Mouse (Mus musculus) heart, embryonic 12.5 days (tissue): ENCODE data around the gene Adgrl1. TPM values are rescaled to one million over a fixed set of nuclear protein-coding genes. Genes with fewer than 3 reads are reported as not detected.

ENCODE experiments used
- ATAC-seq: fragments of 200-750 bp; cut with Nextera tagmentation; 2 replicates; pipeline ENCODE4 v1.8.0; 2017; ENCODE audit warnings: moderate TSS enrichment, moderate library complexity; ENCODE audit not compliant: insufficient number of reproducible peaks, low FRiP score
- H3K27ac ChIP-seq: fragments of 300-500 bp; sonication (generic); 2 replicates; pipeline ENCODE4 v1.5.1; 2016; ENCODE audit warnings: mild to moderate bottlenecking, moderate library complexity; ENCODE audit not compliant: poor library complexity, severe bottlenecking
- H3K27me3 ChIP-seq: fragments of 300-500 bp; sonication (generic); replicated peaks from 2 replicates; pipeline ENCODE4 v1.6.1; 2016; ENCODE audit warnings: mild to moderate bottlenecking, moderate library complexity
- H3K36me3 ChIP-seq: fragments of 300-500 bp; sonication (generic); 2 replicates; pipeline ENCODE4 v1.6.1; 2016; ENCODE audit warnings: mild to moderate bottlenecking, moderate library complexity
- H3K4me1 ChIP-seq: fragments of 300-500 bp; sonication (generic); replicated peaks from 2 replicates; pipeline ENCODE4 v1.6.1; 2016; ENCODE audit warnings: mild to moderate bottlenecking
- H3K4me2 ChIP-seq: fragments of 300-500 bp; sonication (generic); 2 replicates; pipeline ENCODE4 v1.6.1; 2016; ENCODE audit warnings: mild to moderate bottlenecking, moderate library complexity
- H3K4me3 ChIP-seq: fragments of 300-500 bp; sonication (generic); 2 replicates; pipeline ENCODE4 v1.5.1; 2016; ENCODE audit warnings: mild to moderate bottlenecking
- H3K9ac ChIP-seq: fragments of 300-500 bp; sonication (generic); 2 replicates; pipeline ENCODE4 v1.6.1; 2016; ENCODE audit warnings: mild to moderate bottlenecking, moderate library complexity
- H3K9me3 ChIP-seq: fragments of 300-500 bp; sonication (generic); replicated peaks from 2 replicates; pipeline ENCODE4 v1.6.1; 2016; ENCODE audit warnings: mild to moderate bottlenecking, moderate library complexity
- WGBS: fragments of 180-500 bp; shearing (Covaris S2); methylation state at CpG from one replicate; pipeline ENCODE4 v1.1.7; 2016; 5-methylcytosine and 5-hydroxymethylcytosine counted together
- polyA plus RNA-seq: library from polyadenylated mRNA; unstranded; fragments of >200 nt; fragmentation: Nextera tagmentation; extraction: Ambion mirVana; gene quantifications from 2 replicates; pipeline ENCODE4 v1.2.1, GENCODE M21; 2016

The Adgrl1 gene
- polyA plus RNA-seq, result 11.2 and 11.4 TPM in 2 replicates

DNA sequence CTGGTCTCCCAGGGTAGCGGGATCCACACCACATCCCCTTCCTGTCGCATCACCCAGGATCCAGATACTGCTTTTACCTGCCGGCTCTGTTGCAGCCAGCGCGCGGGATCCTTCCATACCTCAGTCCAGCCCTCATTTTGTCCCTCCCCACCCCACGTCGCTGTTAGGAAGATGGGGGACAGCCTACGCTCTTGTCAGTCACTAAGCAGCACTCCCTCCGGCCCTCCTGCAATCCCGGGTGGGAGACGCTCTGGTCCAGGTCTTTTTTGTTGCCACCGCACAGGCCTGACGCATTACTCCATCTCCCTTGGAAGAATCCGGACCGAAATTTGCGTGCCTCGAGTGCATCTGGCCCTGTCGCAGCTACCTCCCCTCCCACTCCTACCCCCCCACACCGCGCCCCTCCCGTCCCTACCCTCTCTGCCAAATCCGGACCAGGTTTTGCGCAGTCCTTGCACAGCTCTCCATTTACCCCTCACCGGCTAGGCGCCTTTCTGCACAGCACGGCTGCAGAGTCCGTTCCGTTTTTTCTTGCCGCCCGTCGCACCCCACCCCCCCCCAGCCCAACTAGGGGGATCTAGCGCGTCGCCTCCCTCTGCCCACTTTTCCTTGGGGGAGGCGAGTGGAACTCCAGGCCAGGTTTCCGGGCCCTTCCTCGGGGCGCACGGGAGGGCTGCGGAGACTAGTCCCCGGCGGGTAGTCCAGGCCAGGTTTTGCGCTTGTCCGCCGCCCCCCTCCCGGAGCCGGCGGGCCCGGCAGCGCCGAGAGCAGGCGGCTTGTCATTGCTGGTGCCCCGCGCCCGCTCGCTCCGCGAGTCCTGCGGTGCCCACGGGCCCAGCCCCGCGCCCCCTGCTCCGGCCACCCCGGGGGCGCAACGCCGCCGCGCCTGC is at the start of gene Adgrl1:
TSS of gene Adgrl1 (plus strand) at position 743 of the 890 bp plus-strand sequence.
- Histone ChIP-seq H3K9me3 (no peaks in the 10 kb centered on the region), H3K27ac (peak within 1 kb of the TSS; percentile 95), H3K36me3 (no peaks in the 10 kb centered on the region), H3K4me3 (peak within 1 kb of the TSS; percentile 87), H3K4me2 (peak within 1 kb of the TSS; percentile 99), H3K4me1 (peaks cover 46% of the 10 kb centered on the region), H3K27me3 (peaks cover 24% of the 10 kb centered on the region), H3K9ac (peak within 1 kb of the TSS; percentile 91)
- 1% methylated on average over 69 of the region's 70 CpGs for WGBS
- peak; percentile 88 for ATAC-seq

DNA sequence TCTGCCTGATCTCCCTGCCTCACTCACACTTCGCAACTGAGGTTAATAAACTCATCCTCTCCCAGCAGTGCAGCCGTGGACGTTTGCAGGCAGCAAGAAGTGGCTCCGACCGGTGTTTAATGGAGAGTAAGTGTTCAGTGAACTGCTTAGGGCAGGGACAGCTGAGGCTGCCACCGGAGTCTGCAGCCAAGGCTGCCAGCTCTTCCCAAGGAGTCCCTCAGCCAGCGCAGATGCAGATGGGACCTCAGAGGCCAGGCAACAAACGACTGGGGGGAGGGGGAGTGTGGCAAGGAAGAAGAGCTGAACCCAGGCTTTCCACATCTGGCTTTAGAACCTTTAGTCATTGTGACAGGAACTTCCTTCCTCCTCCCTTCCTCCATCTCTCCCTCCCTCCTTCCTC is 47.6 kb upstream of the Adgrl1 start:
- Histone ChIP-seq H3K27ac (no peak overlapping the region), H3K9me3 (peaks cover 5% of the 10 kb centered on the region; the same call in 1 of the 2 replicates), H3K4me3 (no peak overlapping the region), H3K4me1 (0 out of 2 replicates have a peak, but pooled peaks cover 5% of the 10 kb centered on the region), H3K36me3 (no peaks in the 10 kb centered on the region), H3K9ac (no peak overlapping the region), H3K27me3 (no peaks in the 10 kb centered on the region), H3K4me2 (no peak overlapping the region; the same call in 1 of the 2 replicates)
- 21% methylated on average over 8 of the region's 8 CpGs for WGBS
- no peak for ATAC-seq

DNA sequence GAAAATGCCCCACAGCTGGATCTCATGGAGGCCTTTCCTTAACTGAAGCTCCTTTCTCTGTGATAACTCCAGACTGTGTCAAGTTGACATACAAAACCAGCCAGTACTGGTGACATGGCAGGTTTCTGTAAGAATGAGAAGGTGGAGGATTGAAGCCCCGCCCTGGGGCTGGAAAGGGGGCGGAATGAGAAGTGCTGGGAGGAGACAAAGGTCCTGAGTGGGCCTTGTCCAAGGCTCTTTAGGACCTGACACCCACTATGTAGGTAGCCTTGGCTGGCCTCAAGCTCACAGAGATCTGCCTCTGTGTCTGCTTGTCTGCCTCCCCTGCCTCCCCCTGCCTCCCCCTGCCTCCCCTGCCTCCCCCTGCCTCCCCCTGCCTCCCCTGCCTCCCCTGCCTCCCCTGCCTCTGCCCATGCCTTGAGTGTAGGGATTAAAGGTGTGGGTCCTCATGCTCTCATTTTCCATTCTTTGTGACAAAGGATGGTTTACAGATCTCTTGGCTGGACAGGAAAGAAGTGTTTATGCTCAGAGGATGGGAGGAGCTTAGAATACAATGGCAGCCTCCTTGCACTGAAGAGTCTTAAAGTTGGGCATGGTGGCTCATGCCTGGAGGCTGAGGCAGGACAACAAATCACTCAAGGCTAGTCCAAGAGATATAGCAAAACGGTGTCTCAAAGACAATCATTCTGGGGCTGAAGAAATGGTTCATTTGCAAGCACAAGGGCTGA is 46.4 kb upstream of the Adgrl1 start:
- Histone ChIP-seq H3K9ac (no peak overlapping the region), H3K4me3 (no peak overlapping the region), H3K36me3 (no peaks in the 10 kb centered on the region), H3K4me2 (no peak overlapping the region), H3K27ac (no peak overlapping the region), H3K9me3 (no peaks in the 10 kb centered on the region), H3K4me1 (0 out of 2 replicates have a peak, but pooled peaks cover 5% of the 10 kb centered on the region), H3K27me3 (no peaks in the 10 kb centered on the region)
- 67% methylated on average over 3 of the region's 3 CpGs for WGBS
- no peak for ATAC-seq

DNA sequence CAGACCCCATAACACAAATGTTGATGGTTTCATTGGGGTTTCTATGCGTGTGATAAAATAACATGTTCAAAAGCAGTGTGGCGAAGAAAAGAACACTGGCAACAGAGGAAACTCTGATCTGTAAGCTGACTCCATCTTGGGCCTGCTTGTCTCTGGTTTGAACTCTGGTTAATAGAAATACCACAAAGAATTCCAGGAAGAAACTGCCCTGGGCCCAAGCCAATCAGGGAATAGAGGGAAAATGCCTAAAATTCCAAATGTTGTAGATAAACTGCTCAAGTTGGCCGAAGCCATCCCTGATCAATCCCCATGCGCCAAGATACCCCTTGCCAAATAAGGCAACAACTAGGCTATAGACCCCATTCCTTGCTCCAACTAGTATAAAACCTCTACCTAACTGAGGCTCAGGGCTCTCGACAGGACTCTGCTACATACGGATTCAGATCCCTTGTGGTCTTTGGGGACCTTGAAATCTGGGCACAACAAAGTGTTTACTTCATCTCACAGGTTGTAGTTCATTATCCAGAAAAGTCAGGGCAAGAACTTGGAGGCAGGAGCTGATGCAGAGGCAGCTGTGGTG is 43.3 kb upstream of the Adgrl1 start:
- ATAC-seq, result no peak
- Histone ChIP-seq H3K4me2 (no peak overlapping the region), H3K27ac (no peak overlapping the region), H3K4me1 (0 out of 2 replicates have a peak, but pooled peaks cover 5% of the 10 kb centered on the region), H3K27me3 (no peaks in the 10 kb centered on the region), H3K9ac (no peak overlapping the region), H3K4me3 (no peak overlapping the region), H3K36me3 (no peaks in the 10 kb centered on the region), H3K9me3 (peaks cover 4% of the 10 kb centered on the region; the same call in 1 of the 2 replicates)
- WGBS, result 65% methylated on average over 6 of the region's 6 CpGs

DNA sequence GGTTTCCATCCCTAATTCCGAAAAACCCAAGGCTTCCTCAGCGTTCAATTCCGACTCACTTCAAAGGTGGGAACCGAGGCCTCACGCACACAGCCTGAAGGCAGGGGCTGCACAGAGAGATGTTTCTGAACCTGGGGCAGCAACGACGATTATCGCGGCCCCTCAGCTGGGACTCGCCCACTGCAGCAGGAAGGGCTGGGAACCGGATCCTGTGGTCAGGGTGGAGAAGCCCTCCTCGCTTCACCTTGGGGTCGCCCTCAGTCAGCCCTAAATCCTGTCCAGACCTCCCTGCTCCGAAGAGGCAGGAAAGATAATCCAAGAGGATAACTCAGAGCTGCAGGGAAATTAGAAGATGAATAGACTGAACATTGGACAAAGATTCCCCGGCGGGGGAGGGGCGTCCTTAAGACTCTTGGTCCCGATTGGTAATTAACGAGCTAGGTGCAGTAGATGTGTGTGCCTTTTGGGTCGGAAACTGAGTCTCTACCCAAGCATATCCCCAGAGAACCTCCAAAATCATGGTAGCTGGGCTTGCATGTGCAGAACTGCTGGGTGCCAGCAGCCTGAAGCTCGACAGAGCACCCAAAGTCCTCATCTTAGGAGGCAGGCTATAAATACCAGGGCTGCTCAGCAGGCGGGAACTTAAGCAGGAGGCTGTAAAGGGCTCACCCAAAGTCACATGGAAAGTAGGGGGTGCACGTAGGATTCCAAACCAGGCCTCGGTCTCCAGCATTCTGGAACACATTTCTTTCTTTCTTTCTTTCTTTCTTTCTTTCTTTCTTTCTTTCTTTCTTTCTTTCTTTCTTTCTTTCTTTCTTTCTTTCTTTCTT is 37.3 kb upstream of the Adgrl1 start:
- Histone ChIP-seq H3K27ac (no peak overlapping the region), H3K36me3 (no peaks in the 10 kb centered on the region), H3K4me3 (peak overlapping the region; percentile 39), H3K9me3 (peaks cover 7% of the 10 kb centered on the region; the same call in 1 of the 2 replicates), H3K4me2 (peak overlapping the region; percentile 71), H3K27me3 (no peaks in the 10 kb centered on the region), H3K9ac (peak overlapping the region; percentile 42), H3K4me1 (no peaks in the 10 kb centered on the region; the same call in 1 of the 2 replicates)
- peak; percentile 29; the same call in 1 of the 2 replicates for ATAC-seq
- WGBS, result 6% methylated on average over 24 of the region's 24 CpGs

DNA sequence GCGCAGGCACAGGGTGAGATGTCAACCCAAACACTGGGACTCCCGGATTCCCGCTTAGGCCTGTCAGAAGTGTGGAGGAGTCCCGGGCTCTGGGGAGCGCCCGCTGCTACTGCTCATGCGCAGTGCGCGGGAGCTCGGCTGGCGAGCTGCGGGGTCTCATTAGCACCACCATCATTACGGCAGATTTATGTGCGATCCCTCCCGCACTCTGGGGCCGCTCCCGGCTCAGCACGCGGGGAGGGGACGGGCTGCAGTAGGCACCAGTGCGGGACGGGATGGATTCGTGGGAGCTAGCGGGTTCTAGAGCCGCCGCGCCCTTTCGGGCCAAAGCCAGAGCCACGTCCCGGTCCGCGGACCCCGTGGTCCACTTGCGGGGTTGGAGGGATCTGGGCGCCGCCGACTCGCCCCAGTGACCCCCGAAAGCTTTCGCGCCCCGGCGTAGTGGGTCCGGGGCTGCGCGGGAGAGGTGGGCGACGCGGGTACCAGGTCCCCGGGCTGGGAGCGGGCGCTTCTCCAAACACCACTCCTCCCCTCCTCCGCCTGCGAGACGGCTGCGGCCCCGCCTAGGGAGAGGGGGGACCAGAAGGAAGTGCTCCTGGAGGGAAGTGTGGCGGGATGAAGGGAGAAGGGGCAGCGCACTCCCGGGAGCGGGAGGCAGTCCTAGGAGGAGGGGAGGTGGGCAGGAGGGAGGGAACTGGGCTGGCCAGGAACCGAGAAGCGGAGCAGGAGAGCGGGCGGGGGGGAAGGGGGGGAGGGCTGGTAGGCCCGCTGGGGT is 24.8 kb upstream of the Adgrl1 start:
- Histone ChIP-seq H3K4me3 (peak overlapping the region; percentile 60), H3K4me2 (peak overlapping the region; percentile 94), H3K27me3 (peaks cover 13% of the 10 kb centered on the region), H3K4me1 (peaks cover 21% of the 10 kb centered on the region), H3K36me3 (no peaks in the 10 kb centered on the region), H3K9ac (peak overlapping the region; percentile 82), H3K27ac (0 out of 2 replicates have a peak overlapping the region, but pooled peaks have one; percentile 8), H3K9me3 (peaks cover 10% of the 10 kb centered on the region; the same call in 1 of the 2 replicates)
- WGBS, result under 1% methylated on average over 55 of the region's 66 CpGs
- peak; percentile 67 for ATAC-seq

DNA sequence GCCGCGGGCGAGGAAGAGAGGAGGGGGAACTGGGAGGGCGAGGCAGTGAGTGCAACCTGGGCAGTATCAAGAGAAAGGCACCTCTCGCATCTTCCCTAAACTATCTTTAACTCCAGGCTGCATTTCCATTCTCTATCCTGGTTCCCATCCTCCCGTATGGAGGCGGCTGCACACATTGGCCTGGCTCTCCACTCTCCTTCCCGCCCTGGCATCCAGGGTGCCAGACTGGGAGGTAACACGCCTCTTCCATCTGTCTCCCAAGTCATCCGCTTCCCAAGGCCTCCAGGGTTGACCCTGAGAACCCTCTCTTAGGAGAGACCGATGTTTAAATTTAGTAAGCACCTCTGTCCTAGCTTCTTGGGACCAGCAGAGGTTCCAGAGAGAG is 24.3 kb upstream of the Adgrl1 start:
- no peak overlapping the region for H3K27ac ChIP-seq
- WGBS, result under 1% methylated on average over 8 of the region's 11 CpGs
- peak; percentile 27 for ATAC-seq

DNA sequence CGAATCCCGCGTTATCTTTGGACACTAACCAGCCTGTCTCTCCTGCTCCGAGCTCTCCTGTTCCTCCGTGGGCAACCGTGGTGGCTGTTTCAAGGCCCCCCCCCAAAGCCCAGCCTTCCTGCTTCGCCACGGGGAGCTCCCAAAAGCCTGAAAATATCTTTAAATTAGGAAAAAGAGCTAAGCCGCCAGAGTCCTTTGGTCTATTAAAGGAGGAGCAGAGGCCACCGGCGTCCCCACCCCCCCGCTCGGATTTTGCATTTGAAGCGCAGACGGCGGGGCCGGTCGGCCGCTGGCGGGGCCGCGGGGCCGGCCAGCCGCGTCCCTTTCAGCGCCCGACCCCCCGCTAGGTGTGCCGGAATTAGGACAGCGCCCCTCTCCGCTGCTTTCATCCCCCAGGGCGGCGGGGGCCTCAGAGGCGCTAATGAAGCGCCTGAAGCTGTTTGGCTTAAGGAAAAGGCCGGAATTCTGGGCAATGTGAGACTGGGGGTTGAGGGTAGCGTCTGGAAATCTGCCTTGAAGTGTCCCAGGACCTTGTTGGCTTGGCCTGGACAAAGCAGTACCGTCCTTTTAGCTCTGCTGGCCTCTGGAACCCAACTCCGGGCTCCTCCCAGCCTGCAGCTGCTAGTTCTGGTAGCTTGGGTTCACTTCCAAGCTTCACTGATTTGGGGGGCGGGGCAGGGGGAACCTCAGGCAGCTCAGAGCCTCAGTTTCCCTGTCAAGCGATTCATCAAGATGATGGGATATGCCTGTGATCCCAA is 23.6 kb upstream of the Adgrl1 start:
- H3K36me3 ChIP-seq, result no peaks in the 10 kb centered on the region
- peaks cover 13% of the 10 kb centered on the region for H3K27me3 ChIP-seq
- peak overlapping the region; percentile 94 for H3K4me2 ChIP-seq
- peak overlapping the region; percentile 60 for H3K4me3 ChIP-seq
- no peak overlapping the region for H3K27ac ChIP-seq
- peaks cover 10% of the 10 kb centered on the region; the same call in 1 of the 2 replicates for H3K9me3 ChIP-seq
- peak overlapping the region; percentile 82 for H3K9ac ChIP-seq
- under 1% methylated on average over 41 of the region's 41 CpGs for WGBS
- 0 out of 2 replicates have a peak, but pooled peaks have one; percentile 12 for ATAC-seq
- H3K4me1 ChIP-seq, result peaks cover 21% of the 10 kb centered on the region

More for the DNA sequence above, 24.3 kb upstream of the Adgrl1 start:
- peak overlapping the region; percentile 60 for H3K4me3 ChIP-seq
- peaks cover 10% of the 10 kb centered on the region; the same call in 1 of the 2 replicates for H3K9me3 ChIP-seq
- H3K4me1 ChIP-seq, result peaks cover 21% of the 10 kb centered on the region
- H3K27me3 ChIP-seq, result peaks cover 13% of the 10 kb centered on the region
- H3K36me3 ChIP-seq, result no peaks in the 10 kb centered on the region
- H3K4me2 ChIP-seq, result peak overlapping the region; percentile 94
- H3K9ac ChIP-seq, result peak overlapping the region; percentile 82

DNA sequence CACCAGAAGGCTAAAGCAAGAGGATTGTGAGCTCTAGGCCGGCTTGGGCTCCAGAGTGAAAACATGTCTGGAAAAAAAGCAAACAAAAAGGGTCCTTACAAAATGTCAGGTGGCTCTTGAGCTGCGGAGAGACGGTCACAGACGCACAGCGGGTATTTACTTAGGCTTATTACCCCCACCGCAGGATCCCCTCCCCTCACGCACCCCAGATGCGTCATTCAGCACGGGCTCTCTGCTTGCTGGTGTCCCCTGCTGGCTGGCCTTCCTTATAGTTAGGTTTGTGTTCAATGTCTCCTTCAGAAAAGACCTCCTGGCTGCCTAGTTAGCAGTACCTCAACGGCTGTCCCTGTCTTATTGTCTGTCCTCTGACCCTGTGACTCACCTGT is 23.1 kb upstream of the Adgrl1 start:
- 0 out of 2 replicates have a peak, but pooled peaks cover 5% of the 10 kb centered on the region for H3K9me3 ChIP-seq
- ATAC-seq, result no peak
- peaks cover 13% of the 10 kb centered on the region for H3K27me3 ChIP-seq
- peak overlapping the region; percentile 94 for H3K4me2 ChIP-seq
- 3% methylated on average over 10 of the region's 10 CpGs for WGBS
- peaks cover 21% of the 10 kb centered on the region for H3K4me1 ChIP-seq
- H3K27ac ChIP-seq, result no peak overlapping the region
- no peak overlapping the region for H3K9ac ChIP-seq
- peak overlapping the region; percentile 60 for H3K4me3 ChIP-seq
- H3K36me3 ChIP-seq, result no peaks in the 10 kb centered on the region
